In genomic region chr2:94267213-94267850, GRCm38 (mm10) we compare ENCODE assay signal across 18 mouse cellular contexts.
DNase-seq lines count a peak whose midpoint lies in the region; ATAC-seq and TF ChIP-seq lines count a peak whose summit lies in the region.
"Had no signal": no experiment of that assay in that cellular context is flagged by ENCODE, and none has a peak within 500 bp of the region (broad histone marks: within the 10 kb centered on the region; RNA-seq: fewer than 3 reads in every experiment).

No protein-coding gene starts in this region.

- no peak for ATAC-seq in midbrain, embryonic 11.5 days (ENCODE audit: low FRiP score)
- no peak for ATAC-seq in midbrain, embryonic 16.5 days
- no peak for ATAC-seq in forebrain, embryonic 15.5 days (replicated peaks)
- no peak for ATAC-seq in kidney, embryonic 16.5 days (ENCODE audit: low FRiP score, low TSS enrichment)
- ATAC-seq: intestine, embryonic 15.5 days had no signal

- H3K27me3 ChIP-seq in midbrain, embryonic 11.5 days (ENCODE audit: control insufficient read depth, insufficient read depth, low read length): peaks cover 3% of the 10 kb centered on the region
- H3K27me3 ChIP-seq in midbrain, embryonic 16.5 days (ENCODE audit: control insufficient read depth, insufficient read depth, low read depth, low read length): no peaks in the 10 kb centered on the region
- H3K27me3 ChIP-seq in forebrain, embryonic 15.5 days: no peaks in the 10 kb centered on the region
- peaks cover 41% of the 10 kb centered on the region for H3K27me3 ChIP-seq in kidney, embryonic 16.5 days (ENCODE audit: insufficient read depth, low read length)

- no peak overlapping the region for H3K4me3 ChIP-seq in midbrain, embryonic 11.5 days (ENCODE audit: low read depth, low read length)
- H3K4me3 ChIP-seq in midbrain, embryonic 16.5 days (ENCODE audit: low read depth, low read length): no peak overlapping the region
- no peak overlapping the region for H3K4me3 ChIP-seq in bone marrow macrophage, adult 2 months (ENCODE audit: insufficient read depth, low read length)
- no peak overlapping the region for H3K4me3 ChIP-seq in forebrain, embryonic 15.5 days
- H3K4me3 ChIP-seq in kidney, embryonic 16.5 days (ENCODE audit: low read length): no peak overlapping the region
- H3K4me3 ChIP-seq: intestine, embryonic 15.5 days; kidney, embryonic 15.5 days; midbrain, embryonic 12.5 days had no signal

- H3K4me1 ChIP-seq in midbrain, embryonic 11.5 days (ENCODE audit: control insufficient read depth, insufficient read depth, low read length): peaks cover 39% of the 10 kb centered on the region
- H3K4me1 ChIP-seq in midbrain, embryonic 16.5 days (ENCODE audit: control insufficient read depth, insufficient read depth, low read length): peaks cover 32% of the 10 kb centered on the region
- H3K4me1 ChIP-seq in bone marrow macrophage, adult 2 months (ENCODE audit: control insufficient read depth, insufficient read depth, low read length): peaks cover 34% of the 10 kb centered on the region
- H3K4me1 ChIP-seq in forebrain, embryonic 15.5 days: peaks cover 56% of the 10 kb centered on the region
- H3K4me1 ChIP-seq in kidney, embryonic 16.5 days (ENCODE audit: insufficient read depth, low read length): peaks cover 18% of the 10 kb centered on the region

- TF ChIP-seq POLR2A in bone marrow macrophage, adult 2 months (IDR thresholded peaks at IDR 0.05; ENCODE audit: borderline replicate concordance, low read depth, low read length): no peak

- H3K9me3 ChIP-seq in midbrain, embryonic 11.5 days (ENCODE audit: control insufficient read depth, low read length): no peaks in the 10 kb centered on the region
- no peaks in the 10 kb centered on the region for H3K9me3 ChIP-seq in midbrain, embryonic 16.5 days (replicated peaks; ENCODE audit: control insufficient read depth, low read length, poor library complexity, severe bottlenecking)
- no peaks in the 10 kb centered on the region for H3K9me3 ChIP-seq in forebrain, embryonic 15.5 days
- H3K9me3 ChIP-seq in kidney, embryonic 16.5 days (ENCODE audit: low read length): no peaks in the 10 kb centered on the region
- H3K9me3 ChIP-seq: intestine, embryonic 15.5 days; kidney, embryonic 15.5 days; midbrain, embryonic 12.5 days had no signal

- 21% methylated on average over 4 of the region's 4 CpGs for WGBS in midbrain, embryonic 11.5 days
- WGBS in midbrain, embryonic 16.5 days: 10% methylated on average over 4 of the region's 4 CpGs
- WGBS in forebrain, embryonic 15.5 days: 9% methylated on average over 4 of the region's 4 CpGs
- WGBS in kidney, embryonic 16.5 days: 33% methylated on average over 4 of the region's 4 CpGs

- H3K4me2 ChIP-seq in midbrain, embryonic 11.5 days: no peak overlapping the region
- no peak overlapping the region for H3K4me2 ChIP-seq in midbrain, embryonic 16.5 days (ENCODE audit: low read length)
- no peak overlapping the region for H3K4me2 ChIP-seq in forebrain, embryonic 15.5 days (replicated peaks)
- no peak overlapping the region for H3K4me2 ChIP-seq in kidney, embryonic 16.5 days (replicated peaks; ENCODE audit: low read depth, low read length)
- H3K4me2 ChIP-seq: heart, embryonic 11.5 days; intestine, embryonic 15.5 days; kidney, embryonic 15.5 days; midbrain, embryonic 12.5 days had no signal

- TF ChIP-seq CTCF in bone marrow macrophage, adult 2 months (IDR thresholded peaks at IDR 0.05; ENCODE audit: low read depth, low read length): no peak

- no peak overlapping the region for H3K27ac ChIP-seq in midbrain, embryonic 11.5 days (ENCODE audit: low read depth, low read length)
- H3K27ac ChIP-seq in midbrain, embryonic 16.5 days (ENCODE audit: low read length): no peak overlapping the region
- H3K27ac ChIP-seq in bone marrow macrophage, adult 2 months (ENCODE audit: insufficient read depth, low read depth, low read length): 0 out of 2 replicates have a peak overlapping the region, but pooled peaks have one; percentile 23
- peak overlapping the region; percentile 96 for H3K27ac ChIP-seq in forebrain, embryonic 15.5 days (replicated peaks)
- no peak overlapping the region for H3K27ac ChIP-seq in kidney, embryonic 16.5 days (ENCODE audit: low read length)
- H3K27ac ChIP-seq: intestine, embryonic 15.5 days; kidney, embryonic 15.5 days; midbrain, embryonic 12.5 days had no signal

- no peak overlapping the region for H3K9ac ChIP-seq in midbrain, embryonic 11.5 days (ENCODE audit: low read length)
- no peak overlapping the region for H3K9ac ChIP-seq in midbrain, embryonic 16.5 days (ENCODE audit: low read depth, low read length)
- H3K9ac ChIP-seq in forebrain, embryonic 15.5 days (replicated peaks): no peak overlapping the region
- H3K9ac ChIP-seq in kidney, embryonic 16.5 days (replicated peaks; ENCODE audit: low read length): no peak overlapping the region
- H3K9ac ChIP-seq: intestine, embryonic 15.5 days; kidney, embryonic 15.5 days; midbrain, embryonic 12.5 days had no signal

- no peaks in the 10 kb centered on the region for H3K36me3 ChIP-seq in midbrain, embryonic 11.5 days (ENCODE audit: control insufficient read depth, insufficient read depth, low read length)
- no peaks in the 10 kb centered on the region for H3K36me3 ChIP-seq in midbrain, embryonic 16.5 days (ENCODE audit: control insufficient read depth, insufficient read depth, low read length)
- no peaks in the 10 kb centered on the region for H3K36me3 ChIP-seq in forebrain, embryonic 15.5 days
- no peaks in the 10 kb centered on the region for H3K36me3 ChIP-seq in kidney, embryonic 16.5 days (ENCODE audit: insufficient read depth, low read length)
- H3K36me3 ChIP-seq: intestine, embryonic 15.5 days; kidney, embryonic 15.5 days; midbrain, embryonic 12.5 days had no signal

- peak; percentile 62 for DNase-seq in midbrain, embryonic 11.5 days (ENCODE audit: low spot score, missing footprints)
- DNase-seq in heart, adult 9 months (ENCODE audit: low spot score in 2 of 2): no peak
- DNase-seq in frontal cortex, postnatal 25 days (ENCODE audit: low spot score in 2 of 2): no peak
- DNase-seq: cerebellum, postnatal 14 days; gastrocnemius, postnatal 25 days; layer of hippocampus, postnatal 36 days; left cerebral cortex, postnatal 4 days; lung, adult 2 months; lung, postnatal 4 days; right cerebral cortex, postnatal 25 days had no signal

Comparison
In these comparisons a context has a peak if more than half of its experiments do, and no peak if none do; other contexts are left out.
1. H3K27ac ChIP-seq: peak in bone marrow macrophage, adult 2 months (single experiment) and forebrain, embryonic 15.5 days (single experiment); none in midbrain, embryonic 11.5 days (single experiment), midbrain, embryonic 16.5 days (single experiment) and kidney, embryonic 16.5 days (single experiment).